Mouse (Mus musculus) kidney, embryonic 16.5 days (tissue): Measurements from ENCODE around the gene Apbb2. TPM values are rescaled to one million over a fixed set of nuclear protein-coding genes. Genes with fewer than 3 reads are reported as not detected.

Experiments used
- ATAC-seq: fragments of 200-750 bp; cut with Nextera tagmentation; 2 replicates; pipeline ENCODE4 v1.8.0; 2017; ENCODE audit warnings: moderate TSS enrichment; ENCODE audit not compliant: low FRiP score, low TSS enrichment
- H3K27ac ChIP-seq: fragments of 300-500 bp; sonication (generic); 2 replicates; pipeline ENCODE4 v1.5.1; 2014; ENCODE audit warnings: low read length
- H3K27me3 ChIP-seq: fragments of 300-500 bp; sonication (generic); 2 replicates; pipeline ENCODE4 v1.6.1; 2014; ENCODE audit warnings: low read length, control low read depth, mixed read lengths; ENCODE audit not compliant: insufficient read depth
- H3K36me3 ChIP-seq: fragments of 300-500 bp; sonication (generic); 2 replicates; pipeline ENCODE4 v1.6.1; 2014; ENCODE audit warnings: low read length, control low read depth, mixed read lengths; ENCODE audit not compliant: insufficient read depth
- H3K4me1 ChIP-seq: fragments of 300-500 bp; sonication (generic); 2 replicates; pipeline ENCODE4 v1.6.1; 2014; ENCODE audit warnings: low read length, control low read depth, mixed read lengths; ENCODE audit not compliant: insufficient read depth
- H3K4me2 ChIP-seq: fragments of 300-500 bp; sonication (generic); replicated peaks from 2 replicates; pipeline ENCODE4 v1.6.1; 2014; ENCODE audit warnings: low read depth, low read length
- H3K4me3 ChIP-seq: fragments of 300-500 bp; sonication (generic); 2 replicates; pipeline ENCODE4 v1.5.1; 2014; ENCODE audit warnings: mild to moderate bottlenecking, low read length
- H3K9ac ChIP-seq: fragments of 300-500 bp; sonication (generic); replicated peaks from 2 replicates; pipeline ENCODE4 v1.6.1; 2014; ENCODE audit warnings: low read length
- H3K9me3 ChIP-seq: fragments of 300-500 bp; sonication (generic); 2 replicates; pipeline ENCODE4 v1.6.1; 2016; ENCODE audit warnings: low read length, control low read depth
- WGBS: fragments of 180-500 bp; shearing (Covaris S2); extraction: QIAGEN DNeasy Blood & Tissue Kit; methylation state at CpG from one replicate; pipeline ENCODE4 v1.1.7; 2014; 5-methylcytosine and 5-hydroxymethylcytosine counted together
- polyA plus RNA-seq: library from polyadenylated mRNA; unstranded; fragments of >200 nt; fragmentation: Nextera tagmentation; extraction: Ambion mirVana; gene quantifications from 2 replicates; pipeline ENCODE4 v1.2.1, GENCODE M21; 2015

The Apbb2 gene
- polyA plus RNA-seq, 1 experiment from 2014 or later: 62.4 TPM

GRCm38 (mm10) chr5:66494651-66495050 is 123.9 kb downstream of the Apbb2 start:
- 29% methylated on average over 4 of the region's 4 CpGs for WGBS
- H3K4me2 ChIP-seq: no peak overlapping the region

GRCm38 (mm10) chr5:66492563-66492960 is 126.0 kb downstream of the Apbb2 start:
- H3K27me3 ChIP-seq: 0 out of 2 replicates have a peak, but pooled peaks cover 5% of the 10 kb centered on the region
- WGBS: 78% methylated on average over 4 of the region's 4 CpGs
- no peaks in the 10 kb centered on the region for H3K36me3 ChIP-seq
- no peak overlapping the region for H3K9ac ChIP-seq
- H3K4me2 ChIP-seq: no peak overlapping the region
- H3K9me3 ChIP-seq: no peaks in the 10 kb centered on the region
- H3K27ac ChIP-seq: no peak overlapping the region
- peaks cover 52% of the 10 kb centered on the region for H3K4me1 ChIP-seq
- ATAC-seq: no peak
- H3K4me3 ChIP-seq: no peak overlapping the region

More at GRCm38 (mm10) chr5:66494651-66495050, 123.9 kb downstream of the Apbb2 start:
- Histone ChIP-seq H3K4me1 (peaks cover 49% of the 10 kb centered on the region), H3K9ac (no peak overlapping the region), H3K4me3 (no peak overlapping the region), H3K9me3 (no peaks in the 10 kb centered on the region), H3K36me3 (no peaks in the 10 kb centered on the region), H3K27me3 (0 out of 2 replicates have a peak, but pooled peaks cover 5% of the 10 kb centered on the region), H3K27ac (no peak overlapping the region)
- ATAC-seq: no peak

GRCm38 (mm10) chr5:66491907-66492562 is 126.5 kb downstream of the Apbb2 start:
- H3K4me1 ChIP-seq: peaks cover 46% of the 10 kb centered on the region
- no peak overlapping the region for H3K4me2 ChIP-seq
- no peak overlapping the region for H3K27ac ChIP-seq
- 75% methylated on average over 14 of the region's 14 CpGs for WGBS
- H3K27me3 ChIP-seq: 0 out of 2 replicates have a peak, but pooled peaks cover 5% of the 10 kb centered on the region
- H3K36me3 ChIP-seq: no peaks in the 10 kb centered on the region
- H3K9ac ChIP-seq: no peak overlapping the region
- no peaks in the 10 kb centered on the region for H3K9me3 ChIP-seq
- H3K4me3 ChIP-seq: no peak overlapping the region
- ATAC-seq: no peak

GRCm38 (mm10) chr5:66486028-66486427 is 132.6 kb downstream of the Apbb2 start:
- Histone ChIP-seq H3K4me3 (no peak overlapping the region), H3K36me3 (0 out of 2 replicates have a peak, but pooled peaks cover 2% of the 10 kb centered on the region), H3K9me3 (no peaks in the 10 kb centered on the region), H3K27ac (no peak overlapping the region), H3K4me2 (no peak overlapping the region), H3K27me3 (0 out of 2 replicates have a peak, but pooled peaks cover 8% of the 10 kb centered on the region), H3K9ac (no peak overlapping the region), H3K4me1 (peaks cover 13% of the 10 kb centered on the region; the same call in 1 of the 2 replicates)
- whole genome bisulfite sequencing: 56% methylated on average over 7 of the region's 7 CpGs
- no peak for ATAC-seq

- Histone ChIP-seq H3K27ac (no peak overlapping the region), H3K4me1 (0 out of 2 replicates have a peak, but pooled peaks cover 3% of the 10 kb centered on the region), H3K4me2 (no peak overlapping the region), H3K36me3 (0 out of 2 replicates have a peak, but pooled peaks cover 3% of the 10 kb centered on the region), H3K9ac (no peak overlapping the region), H3K9me3 (no peaks in the 10 kb centered on the region), H3K4me3 (no peak overlapping the region), H3K27me3 (no peaks in the 10 kb centered on the region; the same call in 1 of the 2 replicates)
- ATAC-seq: no peak
- 81% methylated on average over 10 of the region's 10 CpGs for WGBS
Measured at GRCm38 (mm10) chr5:66476266-66476665, 142.3 kb downstream of the Apbb2 start.

GRCm38 (mm10) chr5:66475824-66476223 is 142.8 kb downstream of the Apbb2 start:
- no peaks in the 10 kb centered on the region; the same call in 1 of the 2 replicates for H3K27me3 ChIP-seq
- H3K4me2 ChIP-seq: no peak overlapping the region
- H3K9ac ChIP-seq: no peak overlapping the region
- H3K4me1 ChIP-seq: 0 out of 2 replicates have a peak, but pooled peaks cover 3% of the 10 kb centered on the region
- 0 out of 2 replicates have a peak, but pooled peaks cover 3% of the 10 kb centered on the region for H3K36me3 ChIP-seq
- no peaks in the 10 kb centered on the region for H3K9me3 ChIP-seq
- H3K4me3 ChIP-seq: no peak overlapping the region
- 84% methylated on average over 6 of the region's 6 CpGs for WGBS
- ATAC-seq: no peak
- H3K27ac ChIP-seq: no peak overlapping the region

- 0 out of 2 replicates have a peak, but pooled peaks cover 3% of the 10 kb centered on the region for H3K4me1 ChIP-seq
- no peaks in the 10 kb centered on the region for H3K9me3 ChIP-seq
- WGBS: 43% methylated on average over 11 of the region's 11 CpGs
- H3K9ac ChIP-seq: no peak overlapping the region
- no peaks in the 10 kb centered on the region for H3K36me3 ChIP-seq
- H3K4me3 ChIP-seq: no peak overlapping the region
- H3K27ac ChIP-seq: no peak overlapping the region
- ATAC-seq: 0 out of 2 replicates have a peak, but pooled peaks have one; percentile 28
- no peaks in the 10 kb centered on the region; the same call in 1 of the 2 replicates for H3K27me3 ChIP-seq
- no peak overlapping the region for H3K4me2 ChIP-seq
Measured at GRCm38 (mm10) chr5:66474153-66474552, 144.4 kb downstream of the Apbb2 start.

- 0 out of 2 replicates have a peak, but pooled peaks cover 3% of the 10 kb centered on the region for H3K4me1 ChIP-seq
- H3K9ac ChIP-seq: no peak overlapping the region
- ATAC-seq: no peak
- no peak overlapping the region for H3K4me2 ChIP-seq
- H3K27me3 ChIP-seq: no peaks in the 10 kb centered on the region; the same call in 1 of the 2 replicates
- no peaks in the 10 kb centered on the region for H3K9me3 ChIP-seq
- H3K4me3 ChIP-seq: no peak overlapping the region
- H3K36me3 ChIP-seq: no peaks in the 10 kb centered on the region
- 35% methylated on average over 12 of the region's 12 CpGs for whole genome bisulfite sequencing
- no peak overlapping the region for H3K27ac ChIP-seq
Measured at GRCm38 (mm10) chr5:66473599-66473998, 145.0 kb downstream of the Apbb2 start.

GRCm38 (mm10) chr5:66470837-66471236 is 147.7 kb downstream of the Apbb2 start:
- WGBS: 84% methylated on average over 5 of the region's 5 CpGs
- Histone ChIP-seq H3K9me3 (no peaks in the 10 kb centered on the region), H3K27me3 (no peaks in the 10 kb centered on the region), H3K27ac (no peak overlapping the region), H3K36me3 (no peaks in the 10 kb centered on the region), H3K9ac (no peak overlapping the region), H3K4me2 (no peak overlapping the region), H3K4me3 (no peak overlapping the region), H3K4me1 (0 out of 2 replicates have a peak, but pooled peaks cover 3% of the 10 kb centered on the region)
- ATAC-seq: peak; percentile 61; the same call in 1 of the 2 replicates

GRCm38 (mm10) chr5:66469685-66470084 is 148.9 kb downstream of the Apbb2 start:
- no peaks in the 10 kb centered on the region for H3K36me3 ChIP-seq
- 76% methylated on average over 11 of the region's 11 CpGs for WGBS
- no peak overlapping the region for H3K4me3 ChIP-seq
- no peak overlapping the region for H3K4me2 ChIP-seq
- no peaks in the 10 kb centered on the region for H3K9me3 ChIP-seq
- no peaks in the 10 kb centered on the region for H3K27me3 ChIP-seq
- no peak overlapping the region for H3K9ac ChIP-seq
- ATAC-seq: no peak
- H3K27ac ChIP-seq: no peak overlapping the region
- H3K4me1 ChIP-seq: 0 out of 2 replicates have a peak, but pooled peaks cover 3% of the 10 kb centered on the region
